Mouse (Mus musculus): ENCODE measurements at regions not wholly inside any gene's neighbourhood (a gene's known extent, or its start where the extent isn't known, plus 50 kb on each side); places are given as distances from the start of the nearest gene placed in this dataset.

DNA sequence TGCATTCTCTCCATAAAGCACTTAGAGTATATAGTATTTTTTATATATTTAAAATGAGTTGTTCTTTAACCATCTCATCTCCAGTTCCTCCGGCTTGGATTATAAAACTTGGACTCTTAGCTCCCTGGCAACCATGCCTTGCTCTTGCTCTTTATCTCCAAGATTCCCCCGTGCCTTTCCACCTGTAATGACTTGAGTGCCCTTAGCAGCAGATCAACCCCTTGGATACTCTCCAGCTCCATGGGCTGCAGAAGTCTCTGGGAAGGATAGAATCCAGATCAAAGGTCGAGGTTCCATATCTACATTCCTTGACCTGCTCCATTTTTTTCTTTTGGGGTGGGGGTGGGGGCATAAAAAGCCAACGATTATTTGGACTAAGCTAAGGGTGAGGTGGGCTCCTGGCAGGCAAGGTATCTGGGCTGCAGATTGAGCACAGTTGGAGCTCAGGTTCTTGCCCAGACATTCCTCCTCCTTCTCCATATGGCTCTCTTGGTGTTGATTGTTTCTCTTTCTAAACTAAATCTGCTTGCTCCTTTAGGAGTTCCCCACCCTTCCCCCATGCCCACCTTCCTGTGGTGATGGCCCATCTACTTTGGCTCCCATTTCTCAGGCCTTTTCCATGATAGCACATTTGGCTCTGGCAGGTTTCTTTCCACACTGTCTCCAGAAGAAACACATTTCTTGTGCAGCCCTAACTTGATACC, 460.9 kb downstream of the Epha4 start:
- Histone ChIP-seq H3K9me3 (replicated peaks; ENCODE audit: control insufficient read depth, low read length, poor library complexity, severe bottlenecking) (no peaks in the 10 kb centered on the region), H3K36me3 (ENCODE audit: control insufficient read depth, insufficient read depth, low read length) (no peaks in the 10 kb centered on the region), H3K4me1 (ENCODE audit: control insufficient read depth, insufficient read depth, low read length) (no peaks in the 10 kb centered on the region), H3K27ac (ENCODE audit: low read length) (no peak overlapping the region), H3K9ac (ENCODE audit: low read depth, low read length) (no peak overlapping the region), H3K27me3 (ENCODE audit: control insufficient read depth, insufficient read depth, low read depth, low read length) (no peaks in the 10 kb centered on the region), H3K4me2 (ENCODE audit: low read length) (no peak overlapping the region), H3K4me3 (ENCODE audit: low read depth, low read length) (no peak overlapping the region)
- 79% methylated on average over 4 of the region's 4 CpGs for WGBS
- no peak for ATAC-seq

DNA sequence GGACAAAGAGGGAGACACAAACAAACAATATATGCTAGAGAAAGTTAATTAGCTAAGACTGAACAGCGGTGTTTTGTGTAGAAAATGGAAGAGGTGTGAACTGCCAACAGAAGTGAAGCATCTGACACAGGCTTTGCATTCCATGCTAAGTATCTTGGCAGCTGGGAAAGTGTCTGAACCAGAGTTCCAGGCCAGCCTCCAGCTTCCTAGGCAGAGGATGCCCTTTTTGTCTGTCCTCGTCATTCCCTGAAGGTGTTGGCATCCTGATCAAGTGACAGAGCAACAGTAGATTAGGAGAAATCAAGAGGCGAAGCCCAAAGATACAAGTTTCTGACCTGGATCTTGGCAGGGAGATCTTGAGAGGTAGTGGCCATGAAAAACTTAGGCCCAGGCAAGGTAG, 452.4 kb downstream of the Epha4 start:
- H3K4me1 ChIP-seq (ENCODE audit: control insufficient read depth, insufficient read depth, low read length) = no peaks in the 10 kb centered on the region
- no peak overlapping the region for H3K4me2 ChIP-seq (ENCODE audit: low read length)
- no peaks in the 10 kb centered on the region for H3K9me3 ChIP-seq (replicated peaks; ENCODE audit: control insufficient read depth, low read length, poor library complexity, severe bottlenecking)
- H3K27ac ChIP-seq (ENCODE audit: low read length) = no peak overlapping the region
- no peak for ATAC-seq
- no peaks in the 10 kb centered on the region for H3K36me3 ChIP-seq (ENCODE audit: control insufficient read depth, insufficient read depth, low read length)
- 91% methylated on average over 3 of the region's 3 CpGs for WGBS
- no peak overlapping the region for H3K4me3 ChIP-seq (ENCODE audit: low read depth, low read length)
- H3K27me3 ChIP-seq (ENCODE audit: control insufficient read depth, insufficient read depth, low read depth, low read length) = no peaks in the 10 kb centered on the region
- no peak overlapping the region for H3K9ac ChIP-seq (ENCODE audit: low read depth, low read length)

DNA sequence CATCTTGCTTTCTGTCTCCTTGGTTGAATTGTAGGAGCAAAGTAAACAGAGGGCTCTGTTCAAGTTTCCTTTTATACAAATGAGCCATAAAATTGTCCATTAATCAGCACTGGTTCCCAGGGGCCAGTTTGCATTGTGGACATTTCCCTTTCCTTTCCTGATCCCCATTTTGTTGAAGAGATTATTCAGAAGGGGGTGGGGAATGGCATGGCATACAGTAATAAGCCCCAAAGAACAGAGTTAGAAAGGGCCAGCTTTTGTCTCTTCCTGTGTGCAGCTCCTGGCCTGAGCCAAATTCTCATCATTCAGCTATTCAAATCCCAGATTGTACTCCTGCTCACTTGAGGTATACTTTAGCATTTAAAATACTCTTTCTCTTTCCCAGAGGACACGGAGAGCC, 441.8 kb downstream of the Epha4 start:
- Histone ChIP-seq H3K27ac (ENCODE audit: low read length) (no peak overlapping the region), H3K36me3 (ENCODE audit: control insufficient read depth, insufficient read depth, low read length) (no peaks in the 10 kb centered on the region), H3K4me1 (ENCODE audit: control insufficient read depth, insufficient read depth, low read length) (no peaks in the 10 kb centered on the region), H3K9me3 (replicated peaks; ENCODE audit: control insufficient read depth, low read length, poor library complexity, severe bottlenecking) (no peaks in the 10 kb centered on the region), H3K27me3 (ENCODE audit: control insufficient read depth, insufficient read depth, low read depth, low read length) (no peaks in the 10 kb centered on the region), H3K9ac (ENCODE audit: low read depth, low read length) (no peak overlapping the region), H3K4me2 (ENCODE audit: low read length) (no peak overlapping the region), H3K4me3 (ENCODE audit: low read depth, low read length) (no peak overlapping the region)
- no peak for ATAC-seq
- WGBS = 42% methylated on average over 1 of the region's 1 CpGs

DNA sequence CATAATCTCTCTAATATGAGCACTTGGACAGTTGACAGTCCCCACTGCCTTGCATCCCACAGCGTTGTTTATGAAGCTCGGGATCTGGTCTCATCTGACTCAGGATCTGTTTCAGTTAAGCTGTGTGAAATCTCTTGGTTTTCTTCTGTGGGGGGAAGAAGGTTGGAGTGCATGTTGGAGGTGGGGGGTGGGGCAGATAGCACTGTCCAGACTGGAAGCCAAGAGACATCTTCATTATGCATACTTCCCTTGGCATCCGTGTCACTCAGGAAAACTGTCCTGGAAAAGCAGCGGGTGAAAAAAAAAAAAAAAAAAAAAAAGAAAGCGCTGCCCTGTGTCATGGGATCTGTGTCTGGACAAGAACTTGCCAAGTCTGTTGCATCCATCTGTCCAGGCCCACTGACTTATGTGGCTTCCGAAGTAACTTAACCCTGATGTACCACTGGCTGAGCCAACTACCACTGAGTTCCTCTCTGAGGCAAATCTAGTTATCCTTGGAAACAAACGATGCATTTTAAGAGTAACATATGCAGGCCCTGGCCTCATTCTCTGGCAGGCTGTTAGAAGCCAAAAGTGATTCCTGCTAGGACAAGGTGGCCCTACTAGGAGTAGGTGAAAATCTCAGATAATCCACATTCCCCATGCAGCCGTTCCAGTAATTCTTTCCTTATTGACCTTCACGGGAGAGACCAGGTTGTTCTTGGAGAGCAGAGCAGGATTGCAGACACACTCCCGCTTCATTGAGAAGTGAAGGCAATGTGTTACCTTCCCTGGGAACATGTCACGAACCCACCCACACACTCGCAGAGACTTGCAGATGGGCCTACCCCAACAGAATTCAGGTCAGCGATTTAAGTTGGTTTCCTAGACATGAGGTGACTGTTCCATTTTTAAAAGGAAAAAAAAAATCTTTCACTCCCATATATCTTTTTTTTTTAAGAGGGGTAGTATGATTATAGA, 439.7 kb downstream of the Epha4 start:
- 87% methylated on average over 13 of the region's 13 CpGs for WGBS
- ATAC-seq = no peak
- Histone ChIP-seq H3K4me1 (ENCODE audit: control insufficient read depth, insufficient read depth, low read length) (no peaks in the 10 kb centered on the region), H3K27me3 (ENCODE audit: control insufficient read depth, insufficient read depth, low read depth, low read length) (no peaks in the 10 kb centered on the region), H3K9ac (ENCODE audit: low read depth, low read length) (no peak overlapping the region), H3K4me3 (ENCODE audit: low read depth, low read length) (no peak overlapping the region), H3K9me3 (replicated peaks; ENCODE audit: control insufficient read depth, low read length, poor library complexity, severe bottlenecking) (no peaks in the 10 kb centered on the region), H3K36me3 (ENCODE audit: control insufficient read depth, insufficient read depth, low read length) (no peaks in the 10 kb centered on the region), H3K27ac (ENCODE audit: low read length) (no peak overlapping the region), H3K4me2 (ENCODE audit: low read length) (no peak overlapping the region)

DNA sequence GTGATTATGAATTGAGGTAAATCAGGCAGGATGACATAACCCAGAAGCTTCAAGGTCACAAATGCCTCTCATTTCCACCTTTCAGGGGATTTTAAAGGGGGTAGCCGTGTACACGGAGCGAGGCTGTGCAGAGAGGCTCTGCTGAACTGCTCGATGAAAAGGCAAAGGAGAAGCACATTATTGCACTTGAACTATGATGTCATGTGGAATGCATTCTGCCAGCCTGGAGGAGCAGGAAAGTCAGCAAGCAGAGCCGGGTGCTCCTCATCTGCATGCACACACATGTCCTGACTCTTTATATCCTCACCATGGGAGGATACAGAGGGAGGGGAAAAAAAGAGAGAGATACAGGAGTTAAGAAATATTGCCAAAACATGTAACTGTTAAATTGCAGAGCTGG, 434.1 kb downstream of the Epha4 start:
- H3K36me3 ChIP-seq (ENCODE audit: control insufficient read depth, insufficient read depth, low read length) = no peaks in the 10 kb centered on the region
- 18% methylated on average over 5 of the region's 5 CpGs for WGBS
- no peak overlapping the region for H3K27ac ChIP-seq (ENCODE audit: low read length)
- H3K9ac ChIP-seq (ENCODE audit: low read depth, low read length) = no peak overlapping the region
- ATAC-seq = 0 out of 2 replicates have a peak, but pooled peaks have one; percentile 56
- no peaks in the 10 kb centered on the region for H3K9me3 ChIP-seq (replicated peaks; ENCODE audit: control insufficient read depth, low read length, poor library complexity, severe bottlenecking)
- H3K27me3 ChIP-seq (ENCODE audit: control insufficient read depth, insufficient read depth, low read depth, low read length) = no peaks in the 10 kb centered on the region
- H3K4me2 ChIP-seq (ENCODE audit: low read length) = no peak overlapping the region
- H3K4me3 ChIP-seq (ENCODE audit: low read depth, low read length) = no peak overlapping the region
- H3K4me1 ChIP-seq (ENCODE audit: control insufficient read depth, insufficient read depth, low read length) = peaks cover 4% of the 10 kb centered on the region; the same call in 1 of the 2 replicates

DNA sequence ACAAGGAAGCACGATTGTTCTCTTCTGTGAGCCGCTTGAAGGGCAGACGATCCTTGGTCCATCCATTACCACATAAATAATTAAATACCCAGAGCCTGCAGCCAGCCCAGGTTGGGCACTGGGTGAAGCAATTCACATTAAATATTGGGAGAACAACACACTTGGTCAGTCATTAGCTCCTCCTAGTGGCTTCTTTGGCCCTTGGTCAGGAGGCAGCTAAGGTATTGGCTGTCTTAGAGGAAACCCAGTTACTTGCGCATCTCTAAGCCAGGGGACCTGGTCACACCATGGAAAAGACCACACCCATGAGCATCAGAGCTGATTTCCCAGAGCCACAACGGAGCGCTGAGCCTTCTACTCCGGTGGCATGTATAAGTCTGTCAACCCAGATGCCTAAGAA, 433.2 kb downstream of the Epha4 start:
- Histone ChIP-seq H3K4me1 (ENCODE audit: control insufficient read depth, insufficient read depth, low read length) (peaks cover 4% of the 10 kb centered on the region; the same call in 1 of the 2 replicates), H3K4me2 (ENCODE audit: low read length) (no peak overlapping the region), H3K36me3 (ENCODE audit: control insufficient read depth, insufficient read depth, low read length) (no peaks in the 10 kb centered on the region), H3K27me3 (ENCODE audit: control insufficient read depth, insufficient read depth, low read depth, low read length) (no peaks in the 10 kb centered on the region), H3K9ac (ENCODE audit: low read depth, low read length) (no peak overlapping the region), H3K9me3 (replicated peaks; ENCODE audit: control insufficient read depth, low read length, poor library complexity, severe bottlenecking) (no peaks in the 10 kb centered on the region), H3K27ac (ENCODE audit: low read length) (no peak overlapping the region), H3K4me3 (ENCODE audit: low read depth, low read length) (no peak overlapping the region)
- no peak for ATAC-seq
- 30% methylated on average over 7 of the region's 7 CpGs for WGBS

DNA sequence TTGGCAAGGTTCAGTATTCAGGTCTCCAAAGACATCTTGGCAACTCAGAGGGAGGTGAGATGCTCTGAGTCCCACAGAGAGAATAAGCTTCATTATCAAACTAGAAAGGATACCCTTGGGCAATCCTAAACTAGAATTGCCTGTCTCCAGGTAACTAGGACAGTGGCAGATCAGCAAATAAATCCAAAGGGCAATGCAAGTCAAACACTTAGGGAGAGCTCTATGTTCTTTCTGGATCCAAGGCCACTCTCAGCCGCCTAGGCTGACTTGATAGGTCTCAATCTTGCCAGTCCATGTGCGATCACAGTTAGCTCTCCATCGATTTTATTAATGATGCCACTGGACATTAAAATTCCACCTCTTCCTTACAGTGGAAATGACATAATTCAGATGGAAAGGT, 432.5 kb downstream of the Epha4 start:
- H3K4me3 ChIP-seq (ENCODE audit: low read depth, low read length) = no peak overlapping the region
- ATAC-seq = no peak
- no peak overlapping the region for H3K4me2 ChIP-seq (ENCODE audit: low read length)
- no peak overlapping the region for H3K9ac ChIP-seq (ENCODE audit: low read depth, low read length)
- H3K9me3 ChIP-seq (replicated peaks; ENCODE audit: control insufficient read depth, low read length, poor library complexity, severe bottlenecking) = no peaks in the 10 kb centered on the region
- 92% methylated on average over 3 of the region's 3 CpGs for WGBS
- H3K27me3 ChIP-seq (ENCODE audit: control insufficient read depth, insufficient read depth, low read depth, low read length) = no peaks in the 10 kb centered on the region
- peaks cover 4% of the 10 kb centered on the region; the same call in 1 of the 2 replicates for H3K4me1 ChIP-seq (ENCODE audit: control insufficient read depth, insufficient read depth, low read length)
- H3K36me3 ChIP-seq (ENCODE audit: control insufficient read depth, insufficient read depth, low read length) = no peaks in the 10 kb centered on the region
- H3K27ac ChIP-seq (ENCODE audit: low read length) = no peak overlapping the region

DNA sequence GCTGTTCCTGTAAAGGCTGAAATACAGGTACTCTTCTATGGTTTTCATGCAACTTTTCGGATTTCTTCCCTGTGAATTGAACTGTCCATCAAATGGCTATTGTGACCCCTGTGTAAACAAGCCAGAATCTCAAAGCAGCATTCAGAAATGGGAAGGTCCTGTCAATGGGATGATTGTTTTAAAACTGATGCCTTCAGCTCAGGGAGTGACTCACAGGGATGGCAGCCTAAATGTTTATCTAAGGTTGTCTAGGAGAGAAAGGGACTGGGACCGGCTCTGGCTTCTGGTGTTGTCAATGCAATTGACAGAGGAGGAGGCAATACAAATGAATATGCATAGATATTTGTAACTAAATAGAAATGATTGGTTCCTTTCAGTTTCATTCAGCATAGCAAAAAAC, 421.3 kb downstream of the Epha4 start:
- Histone ChIP-seq H3K36me3 (ENCODE audit: control insufficient read depth, insufficient read depth, low read length) (no peaks in the 10 kb centered on the region), H3K27me3 (ENCODE audit: control insufficient read depth, insufficient read depth, low read depth, low read length) (no peaks in the 10 kb centered on the region), H3K9me3 (replicated peaks; ENCODE audit: control insufficient read depth, low read length, poor library complexity, severe bottlenecking) (no peaks in the 10 kb centered on the region), H3K4me3 (ENCODE audit: low read depth, low read length) (no peak overlapping the region), H3K4me1 (ENCODE audit: control insufficient read depth, insufficient read depth, low read length) (no peaks in the 10 kb centered on the region), H3K27ac (ENCODE audit: low read length) (no peak overlapping the region), H3K9ac (ENCODE audit: low read depth, low read length) (no peak overlapping the region), H3K4me2 (ENCODE audit: low read length) (no peak overlapping the region)
- no peak for ATAC-seq
- WGBS = 40% methylated on average over 2 of the region's 2 CpGs

DNA sequence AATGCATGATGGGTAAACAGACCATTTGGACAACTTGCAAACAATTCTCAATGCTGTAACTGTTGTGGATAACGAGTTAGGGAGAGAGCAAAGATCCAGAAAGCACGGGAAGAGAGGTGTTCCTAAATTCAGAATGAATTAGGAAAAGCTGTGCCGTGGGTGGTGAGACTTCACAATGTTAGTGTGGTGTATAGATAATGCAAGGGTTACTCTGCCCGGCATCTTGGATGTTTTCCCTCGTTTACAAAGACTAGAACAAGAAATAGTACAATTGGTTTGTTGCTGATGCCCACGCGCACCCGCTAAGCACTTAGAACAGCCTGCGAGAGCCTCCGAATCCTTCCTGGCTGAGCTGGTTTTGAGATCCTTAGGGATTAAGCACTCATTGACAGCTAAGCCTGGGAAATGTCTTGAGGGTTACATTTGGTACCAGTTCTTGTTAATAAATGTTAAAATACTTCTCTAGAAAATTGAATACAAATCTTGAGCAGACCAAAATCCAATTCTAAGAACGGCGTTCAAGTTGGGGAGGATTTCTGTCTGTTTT, 413.1 kb downstream of the Epha4 start:
- Histone ChIP-seq H3K36me3 (ENCODE audit: control insufficient read depth, insufficient read depth, low read length) (no peaks in the 10 kb centered on the region), H3K9me3 (replicated peaks; ENCODE audit: control insufficient read depth, low read length, poor library complexity, severe bottlenecking) (no peaks in the 10 kb centered on the region), H3K4me2 (ENCODE audit: low read length) (peak overlapping the region; percentile 25; the same call in 1 of the 2 replicates), H3K27me3 (ENCODE audit: control insufficient read depth, insufficient read depth, low read depth, low read length) (no peaks in the 10 kb centered on the region; the same call in 1 of the 2 replicates), H3K4me3 (ENCODE audit: low read depth, low read length) (no peak overlapping the region), H3K27ac (ENCODE audit: low read length) (no peak overlapping the region), H3K9ac (ENCODE audit: low read depth, low read length) (no peak overlapping the region), H3K4me1 (ENCODE audit: control insufficient read depth, insufficient read depth, low read length) (peaks cover 10% of the 10 kb centered on the region; the same call in 1 of the 2 replicates)
- ATAC-seq = no peak
- 18% methylated on average over 12 of the region's 12 CpGs for WGBS
